Mouse (Mus musculus): Measurements from ENCODE around the gene Invs. TPM values are rescaled to one million over a fixed set of nuclear protein-coding genes. Genes with fewer than 3 reads are reported as not detected.
"Not testable (repeated sequence)": the region's sequence is repeated elsewhere in the genome, so short reads cannot be mapped to it uniquely, and the experiment has no call there.

The Invs gene
- total and polyA plus RNA-seq, 3 experiments: 5.1 to 6.9 (median 5.7) TPM

DNA sequence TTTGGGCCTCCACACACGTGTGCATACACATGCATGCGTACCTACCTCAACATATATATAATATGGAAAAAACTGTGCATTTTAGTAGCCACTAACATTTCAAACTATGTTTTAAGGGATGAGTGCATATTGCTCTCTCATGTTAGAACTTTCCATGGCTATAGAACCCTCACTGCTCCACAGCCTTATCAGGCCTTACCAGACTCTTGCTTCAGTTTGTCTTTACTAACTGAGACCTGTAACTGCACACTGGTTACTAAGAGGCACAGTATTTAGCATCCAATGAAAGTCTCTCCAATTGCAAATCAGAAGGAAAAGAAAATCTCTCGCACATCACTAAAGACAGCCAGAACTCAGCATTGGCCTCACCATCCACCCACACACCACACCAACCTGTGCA is 117.4 kb downstream of the Invs start:
- no peak for DNase-seq (ENCODE audit: extremely low read depth)
- no peak overlapping the region for H3K4me2 ChIP-seq (ENCODE audit: insufficient read depth, low read depth, poor library complexity, severe bottlenecking)
- in situ Hi-C loops (cut with MboI; ENCODE audit: low pct_ligation_motif_present, low pct_unique_long_range_greater_than_20kb, low sequenced_read_pairs) (loop anchor here (25.0 kb wide), 1 partner anchor 285 kb away; the partner anchor contains the start of gene Stx17), dilution Hi-C loops (cut with MboI; ENCODE audit: extremely low pct_ligation_motif_present, extremely low pct_unique_long_range_greater_than_20kb, low sequenced_read_pairs) (no loop called here)
- H3K9ac ChIP-seq (ENCODE audit: insufficient read depth, low read depth): no peak overlapping the region
- no peaks in the 10 kb centered on the region for H3K79me2 ChIP-seq (replicated peaks; ENCODE audit: control insufficient read depth, extremely low read depth, insufficient read depth, poor library complexity, severe bottlenecking)
- peaks cover 11 to 25% of the 10 kb centered on the region in 2 experiments for H3K36me3 ChIP-seq (replicated peaks in 1 of 2; ENCODE audit: control insufficient read depth in 1 of 2, insufficient read depth in 1 of 2, low read length in 1 of 2)
- H3K4me1 ChIP-seq (ENCODE audit: control insufficient read depth in 1 of 2, insufficient read depth in 2 of 2): no peaks in the 10 kb centered on the region
- H3K27ac ChIP-seq (ENCODE audit: insufficient read depth, low read depth): no peak overlapping the region
- no peaks in the 10 kb centered on the region for H3K9me3 ChIP-seq (replicated peaks; ENCODE audit: low read length)
- no peak overlapping the region for H3K4me3 ChIP-seq (replicated peaks in 1 of 3; ENCODE audit: low read depth in 2 of 3, low read length in 2 of 3, poor library complexity in 1 of 3)
- H3K27me3 ChIP-seq (replicated peaks): no peaks in the 10 kb centered on the region
- TF ChIP-seq ZNF384 (IDR thresholded peaks at IDR 0.05; ENCODE audit: low read depth, low read length) (no peak), POLR2AphosphoS2 (IDR thresholded peaks at IDR 0.05; ENCODE audit: low read depth, low read length) (no peak)

DNA sequence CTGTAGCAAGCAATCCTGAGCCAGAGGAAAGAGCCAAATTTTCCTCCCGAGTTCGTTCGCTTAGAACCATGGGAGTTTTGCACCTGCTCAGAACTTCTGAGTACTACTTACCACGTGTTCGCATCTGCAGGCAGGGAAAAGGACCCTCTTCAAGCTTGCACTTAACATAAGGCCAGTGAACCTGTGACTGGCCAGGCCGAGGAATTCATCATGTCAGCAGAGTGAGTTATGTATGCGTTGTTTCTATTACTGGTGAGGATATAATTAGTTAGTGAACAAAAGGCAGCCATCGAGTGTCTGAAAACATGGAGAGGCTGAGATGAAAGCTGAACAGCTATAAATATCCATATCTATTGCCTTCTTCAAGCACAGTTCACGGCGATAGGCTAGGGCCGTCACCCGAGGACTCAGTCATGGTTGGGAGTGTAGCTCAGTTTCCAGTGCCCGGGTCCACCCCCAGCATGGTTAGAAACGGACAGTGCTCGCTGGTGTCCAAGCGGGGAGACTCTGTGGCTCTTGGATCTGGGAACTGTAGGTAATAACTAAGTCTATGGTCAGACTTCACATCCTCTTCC is 123.6 kb downstream of the Invs start:
- in situ Hi-C loops (cut with MboI; ENCODE audit: low pct_ligation_motif_present, low pct_unique_long_range_greater_than_20kb, low sequenced_read_pairs) (loop anchor here (25.0 kb wide), 2 partner anchors 591 to 966 kb away; no protein-coding TSS in a partner anchor), dilution Hi-C loops (cut with MboI; ENCODE audit: extremely low pct_ligation_motif_present, extremely low pct_unique_long_range_greater_than_20kb, low sequenced_read_pairs) (no loop called here)
- DNase-seq (ENCODE audit: extremely low read depth): no peak
- Histone ChIP-seq H3K4me2 (ENCODE audit: insufficient read depth, low read depth, poor library complexity, severe bottlenecking) (no peak overlapping the region), H3K9ac (ENCODE audit: insufficient read depth, low read depth) (no peak overlapping the region), H3K36me3 (replicated peaks in 1 of 2; ENCODE audit: control insufficient read depth in 1 of 2, insufficient read depth in 1 of 2, low read length in 1 of 2) (peaks cover 0 to 22% of the 10 kb centered on the region in 2 experiments), H3K79me2 (replicated peaks; ENCODE audit: control insufficient read depth, extremely low read depth, insufficient read depth, poor library complexity, severe bottlenecking) (no peaks in the 10 kb centered on the region), H3K27ac (ENCODE audit: insufficient read depth, low read depth) (no peak overlapping the region), H3K4me1 (ENCODE audit: control insufficient read depth in 1 of 2, insufficient read depth in 2 of 2) (no peaks in the 10 kb centered on the region), H3K9me3 (replicated peaks; ENCODE audit: low read length) (no peaks in the 10 kb centered on the region), H3K4me3 (replicated peaks in 1 of 3; ENCODE audit: low read depth in 2 of 3, low read length in 2 of 3, poor library complexity in 1 of 3) (no peak overlapping the region), H3K27me3 (replicated peaks) (no peaks in the 10 kb centered on the region)
- TF ChIP-seq USF2 (conservative IDR thresholded peaks at IDR 0.05; ENCODE audit: low read depth, low read length): no peak
- TF ChIP-seq NELFE (IDR thresholded peaks at IDR 0.05; ENCODE audit: low read depth, low read length): no peak
- no peak for TF ChIP-seq ZNF384 (IDR thresholded peaks at IDR 0.05; ENCODE audit: low read depth, low read length)
- TF ChIP-seq JUN (IDR thresholded peaks at IDR 0.05; ENCODE audit: insufficient read depth, low read depth, low read length): no peak
- no peak for TF ChIP-seq UBTF (IDR thresholded peaks at IDR 0.05; ENCODE audit: low read depth, low read length)

DNA sequence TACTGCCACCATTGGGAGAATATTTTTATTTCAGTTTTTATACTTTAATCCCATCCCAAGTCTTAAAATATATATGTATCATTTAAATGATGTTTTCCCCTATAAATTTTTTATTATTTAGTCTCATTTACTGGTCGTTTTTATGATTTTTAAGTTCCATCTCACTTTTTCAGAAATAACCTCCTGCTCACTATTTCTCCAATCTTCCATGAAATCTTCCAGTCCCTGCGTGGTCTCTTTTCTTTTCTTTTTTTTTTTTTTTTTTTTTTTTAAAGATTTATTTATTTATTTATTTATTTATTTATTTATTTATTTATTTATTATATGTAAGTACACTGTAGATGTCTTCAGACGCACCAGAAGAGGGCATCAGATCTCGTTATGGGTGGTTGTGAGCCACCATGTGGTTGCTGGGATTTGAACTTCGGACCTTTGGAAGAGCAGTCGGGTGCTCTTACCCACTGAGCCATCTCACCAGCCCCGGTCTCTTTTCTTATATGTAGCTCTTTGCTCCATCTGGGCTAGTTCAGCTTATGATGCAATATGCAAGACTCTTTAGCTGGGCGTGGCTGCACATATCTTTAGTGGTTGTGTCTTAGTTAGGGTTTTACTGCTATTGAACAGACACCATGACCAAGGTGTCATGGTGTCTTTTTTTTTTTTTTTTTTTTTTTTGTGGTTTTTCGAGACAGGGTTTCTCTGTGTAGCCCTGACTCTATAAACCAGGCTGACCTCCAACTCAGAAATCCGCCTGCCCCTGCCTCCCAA is 126.3 kb downstream of the Invs start:
- H3K9ac ChIP-seq (ENCODE audit: insufficient read depth, low read depth); H3K79me2 ChIP-seq (replicated peaks; ENCODE audit: control insufficient read depth, extremely low read depth, insufficient read depth, poor library complexity, severe bottlenecking); H3K27me3 ChIP-seq (replicated peaks); H3K9me3 ChIP-seq (replicated peaks; ENCODE audit: low read length); H3K4me3 ChIP-seq (replicated peaks in 1 of 3; ENCODE audit: low read depth in 2 of 3, low read length in 2 of 3, poor library complexity in 1 of 3); dilution Hi-C loops (cut with MboI; ENCODE audit: extremely low pct_ligation_motif_present, extremely low pct_unique_long_range_greater_than_20kb, low sequenced_read_pairs); H3K4me1 ChIP-seq (ENCODE audit: control insufficient read depth in 1 of 2, insufficient read depth in 2 of 2); DNase-seq (ENCODE audit: extremely low read depth); H3K4me2 ChIP-seq (ENCODE audit: insufficient read depth, low read depth, poor library complexity, severe bottlenecking); H3K27ac ChIP-seq (ENCODE audit: insufficient read depth, low read depth): not testable (repeated sequence)
- peaks cover 3 to 24% of the 10 kb centered on the region in 2 experiments for H3K36me3 ChIP-seq (replicated peaks in 1 of 2; ENCODE audit: control insufficient read depth in 1 of 2, insufficient read depth in 1 of 2, low read length in 1 of 2)
- in situ Hi-C loops (cut with MboI; ENCODE audit: low pct_ligation_motif_present, low pct_unique_long_range_greater_than_20kb, low sequenced_read_pairs): loop anchor here (25.0 kb wide), 2 partner anchors 594 to 969 kb away; no protein-coding TSS in a partner anchor
- TF ChIP-seq ZNF384 (IDR thresholded peaks at IDR 0.05; ENCODE audit: low read depth, low read length): 0 out of 2 replicates have a peak, but pooled peaks have one; percentile 8
- TF ChIP-seq TBP (conservative IDR thresholded peaks at IDR 0.05; ENCODE audit: low read depth, low read length): 0 out of 2 replicates have a peak, but pooled peaks have one; percentile 34

Data from CH12.LX (cell line).